Mouse (Mus musculus) neural tube, embryonic 13.5 days (tissue): ENCODE results near the gene Gm42742. TPM values are rescaled to one million over a fixed set of nuclear protein-coding genes. Genes with fewer than 3 reads are reported as not detected.

Experiments
- microRNA-seq: library from miRNA; unstranded; fragments of <30 nt; microRNA quantifications from one replicate; pipeline ENCODE4, GENCODE M21; 2016
- polyA plus RNA-seq: library from polyadenylated mRNA; unstranded; fragments of >200 nt; fragmentation: Nextera tagmentation; extraction: Ambion mirVana; gene quantifications from 2 replicates; pipeline ENCODE4 v1.2.1, GENCODE M21; 2015

Gene Gm42742
- polyA plus RNA-seq, 1 experiment from 2014 or later: 47.8 TPM

Small RNAs within 50 kb of the gene (microRNA-seq; reads per million reads assigned to microRNA genes)
- gene Gm44343: not detected

Other genes with a start within 250 kb of the Gm42742 start
- 204 and 215 TPM in 2 replicates for gene Ypel3, start 244.1 kb downstream of the Gm42742 start, polyA plus RNA-seq
- gene Tbx6, start 239.6 kb downstream of the Gm42742 start, polyA plus RNA-seq: 0.25 and 0.66 TPM in 2 replicates
- gene Ppp4c, start 228.6 kb downstream of the Gm42742 start, polyA plus RNA-seq: 216 and 230 TPM in 2 replicates
- 36.8 and 40.6 TPM in 2 replicates for gene Fam57b, start 223.4 kb downstream of the Gm42742 start, polyA plus RNA-seq
- gene 4930451I11Rik, start 189.5 kb downstream of the Gm42742 start, polyA plus RNA-seq: not detected in 2 replicates
- gene Doc2a, start 173.7 kb downstream of the Gm42742 start, polyA plus RNA-seq: 8.2 and 9.5 TPM in 2 replicates
- 19.0 and 19.9 TPM in 2 replicates for gene Hirip3, start 159.1 kb downstream of the Gm42742 start, polyA plus RNA-seq
- 74.3 and 79.1 TPM in 2 replicates for gene Ino80e, start 158.7 kb downstream of the Gm42742 start, polyA plus RNA-seq
- 48.7 and 50.5 TPM in 2 replicates for gene Taok2, start 136.4 kb downstream of the Gm42742 start, polyA plus RNA-seq
- gene Tmem219, start 98.2 kb downstream of the Gm42742 start, polyA plus RNA-seq: 25.3 and 25.7 TPM in 2 replicates
- 94.3 and 99.3 TPM in 2 replicates for gene Kctd13, start 92.2 kb downstream of the Gm42742 start, polyA plus RNA-seq
- gene Asphd1, start 71.5 kb downstream of the Gm42742 start, polyA plus RNA-seq: 5.6 and 6.6 TPM in 2 replicates
- 34.7 and 35.1 TPM in 2 replicates for gene Sez6l2, start 70.5 kb downstream of the Gm42742 start, polyA plus RNA-seq
- gene Cdipt, start 45.2 kb downstream of the Gm42742 start, polyA plus RNA-seq: 121 and 124 TPM in 2 replicates
- gene Cdiptos, start 45.0 kb downstream of the Gm42742 start, polyA plus RNA-seq: 1.2 and 1.4 TPM in 2 replicates
- 6.6 and 7.2 TPM in 2 replicates for gene Mvp, start 6.5 kb downstream of the Gm42742 start, polyA plus RNA-seq
- 0.50 and 0.61 TPM in 2 replicates for gene Pagr1b, start 4.6 kb downstream of the Gm42742 start, polyA plus RNA-seq
- gene Pagr1a, start 3.7 kb downstream of the Gm42742 start, polyA plus RNA-seq: 49.5 and 50.4 TPM in 2 replicates
- 22.0 TPM in 2 replicates for gene Prrt2, start 114 bp upstream of the Gm42742 start, polyA plus RNA-seq
- gene Maz, start 5.9 kb upstream of the Gm42742 start, polyA plus RNA-seq: 71.7 and 72.1 TPM in 2 replicates
- 22.8 and 31.5 TPM in 2 replicates for gene Kif22, start 21.4 kb upstream of the Gm42742 start, polyA plus RNA-seq
- not detected in 2 replicates for gene Zg16, start 66.2 kb upstream of the Gm42742 start, polyA plus RNA-seq
- gene AI467606, start 70.3 kb upstream of the Gm42742 start, polyA plus RNA-seq: 1.0 and 2.4 TPM in 2 replicates
- gene Qprt, start 101.1 kb upstream of the Gm42742 start, polyA plus RNA-seq: 0.63 and 1.4 TPM in 2 replicates
- gene Spn, start 116.7 kb upstream of the Gm42742 start, polyA plus RNA-seq: 0.08 and 0.10 TPM in 2 replicates
- 78.7 and 80.0 TPM in 2 replicates for gene Cd2bp2, start 175.0 kb upstream of the Gm42742 start, polyA plus RNA-seq
- 32.3 and 32.9 TPM in 2 replicates for gene Tbc1d10b, start 187.4 kb upstream of the Gm42742 start, polyA plus RNA-seq
- gene Mylpf, start 187.8 kb upstream of the Gm42742 start, polyA plus RNA-seq: 27.7 and 63.1 TPM in 2 replicates
- 54.7 and 58.0 TPM in 2 replicates for gene Zfp553, start 212.0 kb upstream of the Gm42742 start, polyA plus RNA-seq
- 16.2 and 23.7 TPM in 2 replicates for gene Sept1, start 212.0 kb upstream of the Gm42742 start, polyA plus RNA-seq
- gene Zfp771, start 223.2 kb upstream of the Gm42742 start, polyA plus RNA-seq: 55.0 and 62.4 TPM in 2 replicates
- gene Dctpp1, start 239.6 kb upstream of the Gm42742 start, polyA plus RNA-seq: 102 and 110 TPM in 2 replicates